In the genomic region with DNA sequence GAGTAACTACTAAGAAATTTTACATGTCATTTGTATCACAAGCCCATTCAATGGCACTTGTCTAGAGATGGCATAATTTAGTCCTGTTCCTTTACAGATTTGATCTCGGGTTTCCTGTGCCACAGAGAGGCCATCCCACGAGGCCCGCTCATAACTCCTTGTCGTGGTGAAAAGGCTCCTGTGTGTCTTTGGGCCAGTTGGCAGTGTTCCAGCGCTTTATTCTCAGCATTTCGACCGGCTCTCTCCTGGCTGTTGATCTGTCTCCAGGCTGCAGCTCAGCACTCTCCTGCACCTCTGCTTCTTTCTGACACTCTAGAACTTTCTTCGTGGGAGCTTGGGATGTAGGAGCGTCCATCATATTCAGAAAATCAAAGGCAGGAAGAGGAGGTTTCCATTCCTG, we compare ENCODE assay signal across 14 mouse cellular contexts.
DNase-seq lines count a peak whose midpoint lies in the region; ATAC-seq and TF ChIP-seq lines count a peak whose summit lies in the region.
"Had no signal": no experiment of that assay in that cellular context is flagged by ENCODE, and none has a peak within 500 bp of the region (broad histone marks: within the 10 kb centered on the region; RNA-seq: fewer than 3 reads in every experiment).

No protein-coding gene starts in this region.

- no peaks in the 10 kb centered on the region for H3K9me3 ChIP-seq in kidney, embryonic 15.5 days (replicated peaks)
- no peaks in the 10 kb centered on the region for H3K9me3 ChIP-seq in neural tube, embryonic 12.5 days
- no peaks in the 10 kb centered on the region for H3K9me3 ChIP-seq in neural tube, embryonic 15.5 days (replicated peaks)
- H3K9me3 ChIP-seq: embryonic facial prominence, embryonic 15.5 days; limb, embryonic 15.5 days had no signal

- ATAC-seq in kidney, embryonic 15.5 days (replicated peaks; ENCODE audit: low FRiP score): no peak
- ATAC-seq in neural tube, embryonic 12.5 days (ENCODE audit: low FRiP score, low read depth): peak; percentile 69; the same call in 1 of the 2 replicates
- no peak for ATAC-seq in neural tube, embryonic 15.5 days (ENCODE audit: low FRiP score)
- ATAC-seq in common myeloid progenitor, adult 5-6 weeks (replicated peaks; ENCODE audit: low read depth, poor library complexity, severe bottlenecking): peak; percentile 42; the same call in 1 of the 2 replicates
- no peak for ATAC-seq in erythroblast, adult 5-6 weeks (replicated peaks; ENCODE audit: low FRiP score, poor library complexity, severe bottlenecking)
- ATAC-seq: intestine, embryonic 16.5 days had no signal

- no peaks in the 10 kb centered on the region for H3K36me3 ChIP-seq in kidney, adult 2 months (ENCODE audit: control insufficient read depth, insufficient read depth, low read length)
- 0 out of 2 replicates have a peak, but pooled peaks cover 7% of the 10 kb centered on the region for H3K36me3 ChIP-seq in kidney, embryonic 15.5 days
- H3K36me3 ChIP-seq in neural tube, embryonic 12.5 days: peaks cover 9% of the 10 kb centered on the region
- H3K36me3 ChIP-seq in neural tube, embryonic 15.5 days: peaks cover 5% of the 10 kb centered on the region; the same call in 1 of the 2 replicates
- H3K36me3 ChIP-seq: embryonic facial prominence, embryonic 15.5 days; limb, embryonic 15.5 days had no signal

- no peak for TF ChIP-seq CTCF in kidney, adult 2 months (conservative IDR thresholded peaks at IDR 0.05; ENCODE audit: insufficient read depth, insufficient read length, low read depth, low read length)

- no peak for TF ChIP-seq POLR2A in kidney, adult 2 months (IDR thresholded peaks at IDR 0.05; ENCODE audit: low read depth, low read length)

- no peak overlapping the region for H3K4me3 ChIP-seq in kidney, adult 2 months (ENCODE audit: insufficient read depth, low read depth, low read length)
- H3K4me3 ChIP-seq in kidney, embryonic 15.5 days (replicated peaks): no peak overlapping the region
- H3K4me3 ChIP-seq in neural tube, embryonic 12.5 days: no peak overlapping the region
- no peak overlapping the region for H3K4me3 ChIP-seq in neural tube, embryonic 15.5 days (replicated peaks)
- H3K4me3 ChIP-seq: embryonic facial prominence, embryonic 15.5 days; limb, embryonic 15.5 days had no signal

- no peaks in the 10 kb centered on the region for H3K27me3 ChIP-seq in kidney, adult 2 months (replicated peaks; ENCODE audit: control insufficient read depth, insufficient read depth, low read length)
- H3K27me3 ChIP-seq in kidney, embryonic 15.5 days: no peaks in the 10 kb centered on the region
- H3K27me3 ChIP-seq in neural tube, embryonic 12.5 days (replicated peaks): no peaks in the 10 kb centered on the region
- no peaks in the 10 kb centered on the region for H3K27me3 ChIP-seq in neural tube, embryonic 15.5 days (replicated peaks)
- H3K27me3 ChIP-seq: embryonic facial prominence, embryonic 15.5 days; limb, embryonic 15.5 days had no signal

- H3K9ac ChIP-seq in kidney, embryonic 15.5 days: no peak overlapping the region
- no peak overlapping the region for H3K9ac ChIP-seq in neural tube, embryonic 12.5 days
- H3K9ac ChIP-seq in neural tube, embryonic 15.5 days (replicated peaks): no peak overlapping the region
- H3K9ac ChIP-seq: embryonic facial prominence, embryonic 15.5 days; limb, embryonic 15.5 days had no signal

- H3K27ac ChIP-seq in kidney, adult 2 months (ENCODE audit: insufficient read depth, low read depth, low read length): no peak overlapping the region
- no peak overlapping the region for H3K27ac ChIP-seq in kidney, embryonic 15.5 days
- H3K27ac ChIP-seq in neural tube, embryonic 12.5 days: no peak overlapping the region
- H3K27ac ChIP-seq in neural tube, embryonic 15.5 days (replicated peaks): no peak overlapping the region
- H3K27ac ChIP-seq: embryonic facial prominence, embryonic 15.5 days; limb, embryonic 15.5 days had no signal

- no peaks in the 10 kb centered on the region for H3K4me1 ChIP-seq in kidney, adult 2 months (ENCODE audit: control insufficient read depth, insufficient read depth, low read length)
- 0 out of 2 replicates have a peak, but pooled peaks cover 7% of the 10 kb centered on the region for H3K4me1 ChIP-seq in kidney, embryonic 15.5 days
- no peaks in the 10 kb centered on the region for H3K4me1 ChIP-seq in neural tube, embryonic 12.5 days
- 0 out of 2 replicates have a peak, but pooled peaks cover 3% of the 10 kb centered on the region for H3K4me1 ChIP-seq in neural tube, embryonic 15.5 days
- H3K4me1 ChIP-seq: limb, embryonic 15.5 days had no signal

- H3K4me2 ChIP-seq in kidney, embryonic 15.5 days: no peak overlapping the region
- no peak overlapping the region for H3K4me2 ChIP-seq in neural tube, embryonic 12.5 days (replicated peaks)
- no peak overlapping the region for H3K4me2 ChIP-seq in neural tube, embryonic 15.5 days
- H3K4me2 ChIP-seq: embryonic facial prominence, embryonic 15.5 days; limb, embryonic 15.5 days had no signal

- WGBS in kidney, adult 2 months: 38% methylated on average over 9 of the region's 9 CpGs
- 31% methylated on average over 9 of the region's 9 CpGs for WGBS in kidney, embryonic 15.5 days
- WGBS in neural tube, embryonic 12.5 days: 48% methylated on average over 9 of the region's 9 CpGs
- WGBS in neural tube, embryonic 15.5 days: 35% methylated on average over 9 of the region's 9 CpGs

- DNase-seq in cerebellum, postnatal 10 days: peak; percentile 37 to 48
- DNase-seq in cerebellum, adult 9-11 months: no peak
- DNase-seq in kidney, adult 2 months: peak; percentile 26
- DNase-seq: cerebellum, adult 11 months; lung, postnatal 14 days; spleen, adult 18-20 months had no signal

Comparison
In these comparisons a context has a peak if more than half of its experiments do, and no peak if none do; other contexts are left out.
1. ATAC-seq: peak in neural tube, embryonic 12.5 days (single experiment) and common myeloid progenitor, adult 5-6 weeks (single experiment); none in kidney, embryonic 15.5 days (single experiment), neural tube, embryonic 15.5 days (single experiment) and erythroblast, adult 5-6 weeks (single experiment).